Comparison of ENCODE assay signal across 8 mouse cellular contexts in the genomic region with DNA sequence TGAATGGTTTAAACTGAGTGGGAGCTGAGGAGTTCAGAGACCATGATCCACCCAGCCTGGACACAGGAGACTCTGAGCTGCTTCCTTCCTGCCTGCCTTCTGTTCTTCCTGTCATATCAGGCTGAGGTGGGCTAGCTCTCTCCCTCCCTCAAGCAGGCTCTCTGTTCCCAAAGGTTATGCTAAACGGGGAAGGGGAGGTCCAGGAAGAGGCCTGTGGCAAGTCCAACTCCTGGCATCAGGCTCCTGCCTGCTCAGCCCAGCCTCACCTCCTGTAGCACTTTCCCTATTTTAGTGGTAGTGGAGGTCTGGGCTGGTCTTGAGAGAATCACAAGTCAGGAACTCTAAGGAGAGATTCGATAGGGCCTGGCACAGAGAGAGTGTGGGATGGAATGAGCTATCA. TPM values are rescaled to one million over a fixed set of nuclear protein-coding genes. Genes with fewer than 3 reads are reported as not detected.
DNase-seq lines count a peak whose midpoint lies in the region; ATAC-seq lines count a peak whose summit lies in the region.

No protein-coding gene starts in this region.

- H3K9me3 ChIP-seq in megakaryocyte, embryonic 14.5 days = no peaks in the 10 kb centered on the region
- no peaks in the 10 kb centered on the region for H3K9me3 ChIP-seq in limb, embryonic 11.5 days (ENCODE audit: control insufficient read depth, low read length)
- H3K9me3 ChIP-seq in stomach, embryonic 14.5 days (ENCODE audit: control insufficient read depth, low read depth, low read length) = no peaks in the 10 kb centered on the region

- H3K27ac ChIP-seq in limb, embryonic 11.5 days (replicated peaks; ENCODE audit: low read depth, low read length) = no peak overlapping the region
- H3K27ac ChIP-seq in stomach, embryonic 14.5 days (ENCODE audit: low read length) = peak overlapping the region; percentile 2; the same call in 1 of the 2 replicates

- H3K4me3 ChIP-seq in megakaryocyte, embryonic 14.5 days (replicated peaks) = peak overlapping the region; percentile 97
- H3K4me3 ChIP-seq in limb, embryonic 11.5 days (ENCODE audit: low read depth, low read length) = peak overlapping the region; percentile 70
- H3K4me3 ChIP-seq in stomach, embryonic 14.5 days (ENCODE audit: low read depth, low read length) = peak overlapping the region; percentile 66

- peaks cover 50% of the 10 kb centered on the region for H3K36me3 ChIP-seq in megakaryocyte, embryonic 14.5 days (replicated peaks; ENCODE audit: low read length)
- 0 out of 2 replicates have a peak, but pooled peaks cover under 1% of the 10 kb centered on the region for H3K36me3 ChIP-seq in limb, embryonic 11.5 days (ENCODE audit: control insufficient read depth, insufficient read depth, low read length)
- no peaks in the 10 kb centered on the region for H3K36me3 ChIP-seq in stomach, embryonic 14.5 days (ENCODE audit: control insufficient read depth, insufficient read depth, low read length)

- H3K4me2 ChIP-seq in limb, embryonic 11.5 days (ENCODE audit: low read depth, severe bottlenecking) = peak overlapping the region; percentile 91
- H3K4me2 ChIP-seq in stomach, embryonic 14.5 days (replicated peaks; ENCODE audit: low read depth, low read length) = peak overlapping the region; percentile 97

- H3K27me3 ChIP-seq in megakaryocyte, embryonic 14.5 days (replicated peaks) = no peaks in the 10 kb centered on the region
- H3K27me3 ChIP-seq in limb, embryonic 11.5 days (ENCODE audit: control insufficient read depth, insufficient read depth, low read length) = no peaks in the 10 kb centered on the region
- no peaks in the 10 kb centered on the region for H3K27me3 ChIP-seq in stomach, embryonic 14.5 days (ENCODE audit: control insufficient read depth, insufficient read depth, low read length)

- H3K4me1 ChIP-seq in megakaryocyte, embryonic 14.5 days = peaks cover 81% of the 10 kb centered on the region
- peaks cover 46% of the 10 kb centered on the region for H3K4me1 ChIP-seq in limb, embryonic 11.5 days (ENCODE audit: control insufficient read depth, insufficient read depth, low read length)
- H3K4me1 ChIP-seq in stomach, embryonic 14.5 days (ENCODE audit: control insufficient read depth, insufficient read depth, low read length) = peaks cover 25% of the 10 kb centered on the region

- DNase-seq in adrenal gland, adult 2 months = peak; percentile 30
- no peak for DNase-seq in adrenal gland, adult 8-10 months
- DNase-seq in limb, embryonic 11.5 days (ENCODE audit: low spot score) = no peak
- no peak for DNase-seq in gastrocnemius, postnatal 4 days (ENCODE audit: low spot score in 2 of 2)

- 36% methylated on average over 2 of the region's 2 CpGs for WGBS in limb, embryonic 11.5 days
- WGBS in stomach, embryonic 14.5 days = 26% methylated on average over 2 of the region's 2 CpGs

- ATAC-seq in megakaryocyte, adult 5-6 weeks (ENCODE audit: poor library complexity, severe bottlenecking) = no peak
- ATAC-seq in limb, embryonic 11.5 days (ENCODE audit: insufficient number of reproducible peaks, low FRiP score, low TSS enrichment, low read depth) = no peak
- ATAC-seq in stomach, embryonic 14.5 days (ENCODE audit: insufficient number of reproducible peaks, insufficient read depth, low FRiP score, low read depth) = no peak
- no peak for ATAC-seq in inflammation-experienced regulatory T-cells, adult 6 months

- H3K9ac ChIP-seq in limb, embryonic 11.5 days (ENCODE audit: low read length) = peak overlapping the region; percentile 93
- H3K9ac ChIP-seq in stomach, embryonic 14.5 days (replicated peaks; ENCODE audit: low read depth, low read length) = 0 out of 2 replicates have a peak overlapping the region, but pooled peaks have one; percentile 89

RNA-seq across cellular contexts. Expression of a gene that starts 12.0 kb away (rescaled TPM):
- total RNA-seq in adrenal gland, adult 2 months (2021) = 10 to 100 TPM; 17.0 to 21.6 TPM
- polyA plus RNA-seq in adrenal gland, adult 2 months (2012; rRNA removed) = 83.6 and 186 TPM in 2 replicates
- total RNA-seq in adrenal gland, adult 8-10 months (2022) = 10 to 100 TPM in 3 of 4 experiments, 1 to 10 TPM in 1; 8.3 to 28.7 (median 11.8) TPM
- 10.5 and 22.9 TPM in 2 replicates for polyA plus RNA-seq in megakaryocyte, embryonic 14.5 days (2012; ENCODE audit: insufficient read depth, low replicate concordance)
- not detected in 2 replicates for total RNA-seq in megakaryocyte, adult 5-6 weeks (2015)
- total RNA-seq in megakaryocyte, adult 5-6 weeks (2017) = 0.66 TPM in 1 of 2 replicates, not detected in the other
- 0.57 TPM in 1 of 2 replicates, not detected in the other for polyA plus RNA-seq in limb, embryonic 11.5 days (2014; fragmentation: Nextera tagmentation; extraction: Ambion mirVana)
- 3.9 and 4.6 TPM in 2 replicates for polyA plus RNA-seq in stomach, embryonic 14.5 days (2014; fragmentation: Nextera tagmentation; extraction: Ambion mirVana)
- not detected for polyA plus RNA-seq in inflammation-experienced regulatory T-cells, adult 6 months (2017; shearing (Covaris generic))
- 1 to 10 TPM; 5.7 to 7.3 TPM for total RNA-seq in gastrocnemius, postnatal 4 days (2021)

RNA-seq across cellular contexts. Expression of a gene that starts 15.7 kb away (rescaled TPM):
- total RNA-seq in adrenal gland, adult 2 months (2021) = 100 to 1,000 TPM; 119 to 128 TPM
- polyA plus RNA-seq in adrenal gland, adult 2 months (2012; rRNA removed) = 347 and 361 TPM in 2 replicates
- total RNA-seq in adrenal gland, adult 8-10 months (2022) = 100 to 1,000 TPM; 130 to 232 (median 157) TPM
- 119 and 130 TPM in 2 replicates for polyA plus RNA-seq in megakaryocyte, embryonic 14.5 days (2012; ENCODE audit: insufficient read depth, low replicate concordance)
- total RNA-seq in megakaryocyte, adult 5-6 weeks (2015) = 17.1 and 22.2 TPM in 2 replicates
- 9.1 and 12.1 TPM in 2 replicates for total RNA-seq in megakaryocyte, adult 5-6 weeks (2017)
- polyA plus RNA-seq in limb, embryonic 11.5 days (2014; fragmentation: Nextera tagmentation; extraction: Ambion mirVana) = 18.4 and 22.1 TPM in 2 replicates
- 9.6 and 12.7 TPM in 2 replicates for polyA plus RNA-seq in stomach, embryonic 14.5 days (2014; fragmentation: Nextera tagmentation; extraction: Ambion mirVana)
- polyA plus RNA-seq in inflammation-experienced regulatory T-cells, adult 6 months (2017; shearing (Covaris generic)) = 1 to 10 TPM; 1.0 to 2.7 (median 1.3) TPM
- total RNA-seq in gastrocnemius, postnatal 4 days (2021) = 10 to 100 TPM; 37.0 to 40.1 TPM

RNA-seq across cellular contexts. Expression of a gene that starts 15.8 kb away (rescaled TPM):
- total RNA-seq in adrenal gland, adult 2 months (2021) = 1,000 to 10,000 TPM in 1 of 2 experiments, 100 to 1,000 TPM in 1; 696 to 1,341 TPM
- 517 and 655 TPM in 2 replicates for polyA plus RNA-seq in adrenal gland, adult 2 months (2012; rRNA removed)
- total RNA-seq in adrenal gland, adult 8-10 months (2022) = 1,000 to 10,000 TPM in 1 of 4 experiments, 100 to 1,000 TPM in 3; 798 to 1,098 (median 876) TPM
- polyA plus RNA-seq in megakaryocyte, embryonic 14.5 days (2012; ENCODE audit: insufficient read depth, low replicate concordance) = 154 and 155 TPM in 2 replicates
- total RNA-seq in megakaryocyte, adult 5-6 weeks (2015) = 51.8 and 56.7 TPM in 2 replicates
- total RNA-seq in megakaryocyte, adult 5-6 weeks (2017) = 298 and 386 TPM in 2 replicates
- 133 and 136 TPM in 2 replicates for polyA plus RNA-seq in limb, embryonic 11.5 days (2014; fragmentation: Nextera tagmentation; extraction: Ambion mirVana)
- polyA plus RNA-seq in stomach, embryonic 14.5 days (2014; fragmentation: Nextera tagmentation; extraction: Ambion mirVana) = 173 and 188 TPM in 2 replicates
- polyA plus RNA-seq in inflammation-experienced regulatory T-cells, adult 6 months (2017; shearing (Covaris generic)) = 10 to 100 TPM; 44.8 to 78.4 (median 66.5) TPM
- total RNA-seq in gastrocnemius, postnatal 4 days (2021) = 100 to 1,000 TPM; 204 to 225 TPM

RNA-seq across cellular contexts. Expression of a gene that starts 52.2 kb away (rescaled TPM):
- 10 to 100 TPM in 1 of 2 experiments, 1 to 10 TPM in 1; 4.9 to 11.5 TPM for total RNA-seq in adrenal gland, adult 2 months (2021)
- 6.6 and 8.7 TPM in 2 replicates for polyA plus RNA-seq in adrenal gland, adult 2 months (2012; rRNA removed)
- total RNA-seq in adrenal gland, adult 8-10 months (2022) = 10 to 100 TPM in 3 of 4 experiments, 1 to 10 TPM in 1; 9.1 to 17.0 (median 14.6) TPM
- polyA plus RNA-seq in megakaryocyte, embryonic 14.5 days (2012; ENCODE audit: insufficient read depth, low replicate concordance) = 3.7 TPM in 1 of 2 replicates, not detected in the other
- total RNA-seq in megakaryocyte, adult 5-6 weeks (2015) = 7.6 and 9.2 TPM in 2 replicates
- total RNA-seq in megakaryocyte, adult 5-6 weeks (2017) = 7.5 and 11.6 TPM in 2 replicates
- 29.8 and 30.9 TPM in 2 replicates for polyA plus RNA-seq in limb, embryonic 11.5 days (2014; fragmentation: Nextera tagmentation; extraction: Ambion mirVana)
- 15.5 and 17.3 TPM in 2 replicates for polyA plus RNA-seq in stomach, embryonic 14.5 days (2014; fragmentation: Nextera tagmentation; extraction: Ambion mirVana)
- polyA plus RNA-seq in inflammation-experienced regulatory T-cells, adult 6 months (2017; shearing (Covaris generic)) = 10 to 100 TPM; 11.1 to 14.0 (median 12.5) TPM
- 1 to 10 TPM; 9.7 to 9.8 TPM for total RNA-seq in gastrocnemius, postnatal 4 days (2021)
